Mouse (Mus musculus): ENCODE results near the gene Mgl2.
"Not testable (repeated sequence)": the region's sequence is repeated elsewhere in the genome, so short reads cannot be mapped to it uniquely, and the experiment has no call there.

The Mgl2 gene

DNA sequence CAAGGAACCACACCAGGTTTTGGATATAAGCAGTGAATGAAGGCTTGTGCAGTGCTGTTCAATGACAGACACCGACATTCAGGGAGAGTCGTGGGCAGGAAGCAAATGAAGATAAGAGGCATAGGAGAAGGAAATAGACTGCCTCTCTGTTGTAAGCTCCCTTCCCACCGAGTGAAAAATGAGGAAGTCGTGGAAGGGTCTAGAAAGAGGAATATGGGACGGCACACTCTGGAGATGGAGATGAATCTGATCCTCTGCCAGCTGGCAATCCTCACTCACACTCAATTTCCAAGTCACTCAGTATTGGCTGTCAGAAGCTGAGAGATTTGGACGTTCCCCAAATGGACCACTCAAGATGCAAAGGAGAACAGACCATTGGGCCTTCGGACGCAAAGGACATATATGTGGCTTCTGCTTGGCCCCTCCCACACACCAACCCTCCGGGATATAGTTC lies at the start of gene Mgl2:
Mgl2 (plus strand) TSS at position 404 of the 454 bp plus-strand sequence.
- ATAC-seq (ENCODE audit: insufficient number of reproducible peaks, low FRiP score, low TSS enrichment): no peak

DNA sequence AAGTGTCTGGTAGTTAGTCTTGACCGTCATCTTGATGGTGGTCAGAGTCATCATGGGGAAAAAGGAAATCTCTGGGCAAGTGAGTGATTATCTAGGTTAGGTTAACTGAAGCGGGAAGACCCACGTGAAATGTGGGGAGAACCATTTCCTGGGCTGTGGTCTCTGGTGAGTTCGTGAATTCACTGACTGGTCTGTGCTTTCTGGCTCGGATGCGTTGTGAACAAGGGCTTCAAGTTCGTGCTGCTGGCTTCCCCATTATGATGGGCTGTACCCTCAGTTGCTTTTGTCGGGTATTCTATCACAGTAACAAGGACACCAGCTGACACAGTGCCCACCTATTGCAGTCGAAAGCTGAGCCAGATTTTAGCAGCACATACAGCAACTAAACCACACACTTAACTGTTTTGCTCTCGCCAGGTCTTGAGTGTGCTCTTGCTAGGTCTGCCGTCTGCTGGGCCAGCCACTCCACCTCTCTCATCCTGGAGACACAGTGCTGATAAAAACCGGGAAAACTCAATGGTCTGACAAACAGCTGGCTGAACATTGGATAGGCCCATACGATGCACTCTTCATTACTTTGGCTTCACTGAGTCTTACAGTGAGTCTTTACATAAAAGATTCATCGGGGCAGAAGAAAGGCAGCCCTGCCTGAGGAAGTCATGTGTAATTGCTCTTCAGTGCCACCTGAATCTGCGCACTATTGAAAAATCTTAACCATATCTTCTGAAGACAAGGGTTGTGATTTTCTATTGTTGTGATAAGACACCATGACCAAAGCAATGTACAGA lies 49.1 kb upstream of the Mgl2 start:
- ATAC-seq (ENCODE audit: insufficient number of reproducible peaks, low FRiP score, low TSS enrichment): no peak

DNA sequence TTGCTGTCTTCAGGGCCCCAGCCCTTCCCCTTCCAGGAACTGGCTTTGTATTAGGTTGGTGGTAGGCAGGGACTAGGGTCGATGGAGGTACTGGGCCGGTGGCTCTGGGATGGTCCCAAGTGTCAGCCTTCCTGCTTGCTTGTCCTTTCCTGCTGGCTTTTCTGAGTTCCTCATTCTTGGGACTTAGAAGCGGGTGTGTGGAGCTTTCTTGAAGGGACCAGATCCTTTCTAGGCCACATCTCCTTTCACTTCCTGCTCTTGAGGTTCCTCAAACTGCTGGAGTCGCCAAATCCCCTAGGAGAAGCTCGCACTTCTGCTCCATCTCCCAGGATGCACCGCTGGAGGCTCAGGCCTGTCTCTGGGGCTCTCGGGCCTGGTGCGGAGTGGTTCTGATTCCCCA lies 45.6 kb upstream of the Mgl2 start:
- no peak for ATAC-seq (ENCODE audit: insufficient number of reproducible peaks, low FRiP score, low TSS enrichment)

DNA sequence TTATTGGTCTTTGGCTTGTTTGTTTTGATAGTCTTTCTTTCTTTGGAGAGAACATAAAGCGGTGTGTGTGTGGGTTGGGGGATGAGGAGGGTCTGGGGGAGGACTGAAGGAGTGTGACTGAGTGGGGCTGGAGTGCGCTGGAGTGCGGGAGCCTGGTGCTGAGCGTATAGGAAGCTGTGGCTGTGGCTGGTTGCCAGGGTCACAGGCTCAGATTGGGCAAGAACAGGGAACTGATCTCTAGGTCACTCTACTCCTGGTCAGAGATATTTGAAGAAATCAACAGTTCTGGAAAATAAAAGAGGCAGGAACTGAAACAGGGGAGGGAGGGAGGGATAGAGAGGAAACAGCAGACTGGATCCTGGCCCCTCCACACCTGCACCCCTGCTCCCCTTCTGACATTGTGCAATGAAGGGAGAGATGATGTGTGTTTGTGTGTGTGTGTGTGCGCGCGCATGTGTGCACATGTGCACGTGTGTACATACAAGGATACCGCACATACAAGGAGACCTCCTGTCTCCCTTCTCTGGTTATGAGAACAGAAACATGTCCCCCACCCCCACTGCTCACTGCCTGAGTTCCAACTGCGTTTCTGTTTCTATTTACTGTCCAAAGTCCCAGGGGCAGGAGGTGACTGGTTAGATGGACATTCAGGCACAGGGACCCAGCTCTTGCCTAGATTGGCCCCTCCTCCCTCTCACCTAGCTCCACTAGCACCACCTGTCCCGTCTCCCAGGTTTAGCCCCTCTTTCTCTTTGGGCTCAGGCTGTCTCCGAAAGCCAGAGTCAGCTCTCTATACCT lies 37.9 kb upstream of the Mgl2 start, which contains the start of gene Asgr2:
Asgr2 (plus strand) TSS at position 659 of the 798 bp plus-strand sequence.
- ATAC-seq (ENCODE audit: insufficient number of reproducible peaks, low FRiP score, low TSS enrichment): no peak

DNA sequence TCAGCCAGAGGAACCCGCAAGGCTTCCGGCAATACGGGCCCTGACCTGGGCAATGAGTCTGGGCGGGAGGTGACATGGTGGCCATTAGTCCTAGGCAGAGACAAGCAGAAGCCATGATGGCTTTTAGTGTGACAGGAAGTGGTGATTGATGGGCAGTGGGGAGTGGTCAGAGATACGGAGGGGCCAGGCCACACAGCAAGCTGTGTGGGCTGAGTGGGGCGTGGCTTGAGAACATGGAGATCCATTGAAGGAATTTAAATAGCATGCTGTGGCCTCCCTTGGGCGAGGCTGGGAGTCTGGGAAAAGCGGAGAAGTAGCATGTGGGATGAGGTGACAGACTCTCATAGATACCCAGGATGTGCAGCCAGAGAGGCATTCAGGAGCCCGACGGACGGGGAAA lies 32.7 kb upstream of the Mgl2 start:
- no peak for ATAC-seq (ENCODE audit: insufficient number of reproducible peaks, low FRiP score, low TSS enrichment)

DNA sequence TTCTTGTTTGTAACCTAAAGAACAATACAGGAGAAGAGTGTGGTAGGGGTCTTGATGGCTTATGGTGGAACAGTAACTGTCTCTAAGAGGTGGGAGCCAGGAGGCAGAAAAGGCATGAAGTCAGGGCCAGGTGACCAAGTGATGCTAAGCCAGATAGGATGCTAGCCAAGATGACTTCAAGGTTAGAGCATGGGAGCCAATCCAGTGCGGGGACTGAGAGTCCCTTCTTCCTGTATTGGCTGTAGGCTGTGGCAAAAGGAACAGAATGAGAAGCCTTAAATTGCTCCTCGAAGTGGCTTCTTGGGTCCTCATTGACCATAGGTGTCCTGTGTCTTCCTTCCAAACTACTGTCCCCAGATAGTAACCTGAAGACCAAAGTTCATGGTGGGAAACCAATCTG lies 31.0 kb upstream of the Mgl2 start:
- ATAC-seq (ENCODE audit: insufficient number of reproducible peaks, low FRiP score, low TSS enrichment): no peak

DNA sequence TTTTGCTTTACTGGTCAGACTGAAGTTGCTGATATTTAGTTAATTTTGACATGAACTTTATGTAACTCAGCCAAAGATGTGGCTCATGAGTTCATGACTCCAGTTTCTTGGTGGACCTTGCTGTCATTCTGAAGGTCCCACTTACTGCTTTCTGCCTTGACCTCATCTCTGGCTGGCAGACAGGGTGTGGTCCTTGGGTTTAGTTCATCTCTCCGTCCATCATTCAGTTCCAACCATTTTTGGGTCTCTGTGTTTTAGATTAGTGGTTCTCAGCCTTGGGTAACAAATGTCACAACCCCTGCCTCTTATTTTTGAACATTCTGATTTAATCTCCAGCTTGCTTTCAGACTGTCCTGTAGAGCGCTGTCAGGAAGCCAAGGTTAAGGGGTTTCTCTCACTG lies 30.3 kb upstream of the Mgl2 start:
- no peak for ATAC-seq (ENCODE audit: insufficient number of reproducible peaks, low FRiP score, low TSS enrichment)

DNA sequence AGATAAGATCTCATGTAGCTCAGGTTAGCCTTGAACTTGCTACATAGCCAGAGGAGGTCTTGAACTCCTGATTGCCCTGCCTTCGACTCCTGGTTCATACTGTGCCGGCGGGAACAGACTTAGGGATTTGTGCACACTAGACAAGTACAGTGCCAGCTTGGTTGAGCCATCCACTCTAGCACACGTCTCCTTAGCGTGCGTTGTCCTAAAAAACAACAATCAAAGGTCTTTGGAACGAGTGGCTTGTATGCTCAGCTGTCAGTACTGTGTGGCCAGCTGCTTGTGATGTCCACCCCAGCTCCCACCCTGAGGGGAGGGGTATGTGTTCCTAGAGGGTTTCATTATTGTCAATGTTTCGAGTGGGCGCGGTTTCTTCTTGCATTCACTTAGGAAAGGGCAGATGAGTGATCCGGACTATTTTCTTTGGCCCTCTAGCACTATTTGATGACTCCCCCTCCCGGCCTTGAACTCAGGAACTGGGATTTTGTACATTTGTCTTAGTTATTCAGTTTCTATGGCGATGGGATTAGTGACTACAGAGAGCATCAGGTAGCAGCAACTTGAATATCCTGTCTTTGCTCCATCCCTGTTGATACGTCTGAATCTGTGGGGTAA lies 26.3 kb upstream of the Mgl2 start:
- ATAC-seq (ENCODE audit: insufficient number of reproducible peaks, low FRiP score, low TSS enrichment): no peak

DNA sequence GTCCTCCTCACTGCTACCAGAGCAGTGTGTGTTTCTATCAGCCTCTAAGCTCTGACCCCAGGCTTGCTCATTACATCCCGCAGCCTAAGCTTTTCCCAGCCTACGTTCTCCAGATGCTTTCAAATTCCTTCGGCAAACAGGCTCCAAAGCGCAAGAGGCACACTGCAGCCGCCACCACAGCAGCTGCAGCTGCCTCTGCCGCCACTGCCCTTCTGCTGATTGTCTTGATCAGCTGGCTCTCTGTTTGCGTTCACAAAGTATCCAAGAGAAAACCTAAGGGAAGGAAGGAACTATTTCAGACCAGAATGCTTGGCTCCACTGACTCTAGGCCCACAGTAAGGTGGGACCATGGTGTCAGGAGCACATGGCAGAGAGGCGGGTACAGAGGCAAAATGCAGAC lies 23.0 kb upstream of the Mgl2 start:
- ATAC-seq (ENCODE audit: insufficient number of reproducible peaks, low FRiP score, low TSS enrichment): no peak

DNA sequence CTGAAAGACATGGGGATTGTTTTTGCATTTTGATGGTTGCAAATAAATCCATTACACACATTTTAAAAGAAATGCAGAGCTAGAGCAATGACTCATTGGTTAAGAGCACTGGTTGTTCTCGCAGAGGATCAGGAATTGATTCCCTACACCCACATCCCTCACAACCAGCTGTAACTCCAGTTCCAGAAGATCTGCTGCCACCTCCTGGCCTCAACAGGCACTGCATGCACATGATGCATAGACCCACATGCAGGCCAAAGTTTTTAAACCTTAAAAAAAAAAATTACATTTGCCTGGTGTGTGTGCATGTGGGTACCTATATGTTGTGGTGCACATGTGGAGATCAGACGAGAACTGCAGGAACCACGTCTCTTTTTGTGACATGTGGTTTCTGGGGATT lies 20.0 kb upstream of the Mgl2 start:
- ATAC-seq (ENCODE audit: insufficient number of reproducible peaks, low FRiP score, low TSS enrichment): no peak

DNA sequence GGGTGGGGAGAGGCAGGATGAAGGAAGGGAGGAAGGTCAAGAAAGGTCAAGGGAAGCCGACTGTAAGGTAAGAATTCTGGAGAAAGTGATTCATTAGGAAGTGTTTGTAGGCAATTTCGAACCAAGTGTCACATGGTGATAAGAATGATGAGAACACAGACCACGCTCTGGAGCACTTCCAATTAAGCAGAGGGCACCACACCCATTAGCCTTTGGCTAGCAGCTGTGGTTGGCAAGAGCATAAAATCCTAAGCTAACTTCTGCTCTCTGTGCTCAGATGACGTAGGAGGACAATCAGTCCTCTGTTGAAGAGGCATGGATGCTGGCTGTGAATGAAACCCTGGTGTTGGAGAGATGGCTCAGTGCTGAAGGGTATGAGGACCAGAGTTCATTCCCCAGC lies 15.6 kb upstream of the Mgl2 start:
- no peak for ATAC-seq (ENCODE audit: insufficient number of reproducible peaks, low FRiP score, low TSS enrichment)

DNA sequence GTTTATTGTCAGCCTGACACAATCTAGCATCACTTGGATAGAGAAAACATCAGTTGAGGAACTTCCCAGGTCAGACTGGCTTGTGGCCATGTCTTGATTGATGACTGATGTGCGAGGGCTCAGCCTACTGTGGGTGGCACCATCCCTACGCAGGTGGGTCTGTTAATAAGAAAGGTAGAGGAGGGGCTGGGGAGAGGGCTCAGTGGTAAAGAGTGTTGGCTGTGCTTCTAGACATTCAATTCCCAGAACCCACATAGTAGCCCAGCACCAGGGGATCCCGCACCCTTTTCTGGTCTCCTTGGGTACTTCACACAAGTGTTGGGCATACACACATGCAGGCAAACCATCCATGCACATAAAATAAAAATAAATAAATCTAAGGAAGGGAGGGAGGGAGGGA lies 14.2 kb upstream of the Mgl2 start:
- ATAC-seq (ENCODE audit: insufficient number of reproducible peaks, low FRiP score, low TSS enrichment): no peak

DNA sequence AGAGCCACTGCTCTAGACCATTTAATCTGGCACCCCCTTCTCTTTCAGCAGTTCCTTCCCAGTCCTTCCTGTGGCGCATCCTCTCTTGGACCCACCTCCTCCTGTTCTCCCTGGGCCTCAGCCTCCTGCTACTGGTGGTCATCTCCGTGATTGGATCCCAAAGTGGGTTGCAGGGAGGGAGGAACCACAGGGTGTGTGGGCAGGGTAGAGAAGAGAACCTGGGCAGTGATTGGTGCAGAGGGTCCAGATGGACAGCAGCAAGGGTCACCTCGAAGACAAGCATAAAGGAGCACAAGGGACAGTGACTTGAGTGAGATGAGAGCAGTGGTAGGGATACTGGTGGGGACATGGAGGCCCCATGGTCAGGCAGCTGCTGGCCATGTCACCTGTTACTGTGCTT lies 4.9 kb downstream of the Mgl2 start:
- ATAC-seq (ENCODE audit: insufficient number of reproducible peaks, low FRiP score, low TSS enrichment): not testable (repeated sequence)

DNA sequence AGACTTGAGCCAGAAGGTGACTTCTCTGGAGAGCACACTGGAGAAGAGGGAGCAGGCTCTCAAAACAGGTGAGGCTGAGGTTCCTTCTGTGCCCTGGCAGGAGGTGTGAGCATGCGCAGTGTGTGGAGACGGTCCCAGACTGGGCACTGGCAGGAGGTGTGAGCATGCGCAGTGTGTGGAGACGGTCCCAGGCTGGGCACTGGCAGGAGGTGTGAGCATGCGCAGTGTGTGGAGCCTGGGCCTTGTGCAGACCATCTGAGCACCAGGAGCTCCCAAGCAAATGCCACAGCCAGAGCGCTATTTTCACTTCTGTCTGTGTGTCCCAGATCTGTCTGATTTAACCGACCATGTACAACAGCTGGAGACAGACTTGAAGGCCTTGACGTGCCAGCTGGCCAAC lies 5.8 kb downstream of the Mgl2 start:
- ATAC-seq (ENCODE audit: insufficient number of reproducible peaks, low FRiP score, low TSS enrichment): not testable (repeated sequence)

DNA sequence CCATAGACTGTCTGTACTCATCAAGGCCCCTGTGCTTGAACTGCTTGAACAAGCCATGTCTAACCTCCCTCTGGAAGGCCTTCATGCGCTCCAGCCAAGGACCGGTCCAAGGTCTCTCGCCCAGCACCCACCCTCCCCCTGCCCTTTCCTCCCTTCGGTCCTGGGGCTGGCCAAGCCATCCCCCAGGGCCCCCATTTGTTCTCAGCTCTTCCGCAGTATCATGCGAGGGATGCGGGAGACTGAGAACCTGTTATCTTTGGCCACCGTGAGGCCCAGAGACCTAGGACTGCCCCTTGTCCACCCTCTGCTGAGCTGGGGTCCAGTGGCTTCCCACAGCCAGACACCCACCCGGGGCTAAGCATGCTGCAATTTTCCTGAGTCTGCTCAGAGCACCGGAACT lies 9.0 kb downstream of the Mgl2 start:
- ATAC-seq (ENCODE audit: insufficient number of reproducible peaks, low FRiP score, low TSS enrichment): no peak

DNA sequence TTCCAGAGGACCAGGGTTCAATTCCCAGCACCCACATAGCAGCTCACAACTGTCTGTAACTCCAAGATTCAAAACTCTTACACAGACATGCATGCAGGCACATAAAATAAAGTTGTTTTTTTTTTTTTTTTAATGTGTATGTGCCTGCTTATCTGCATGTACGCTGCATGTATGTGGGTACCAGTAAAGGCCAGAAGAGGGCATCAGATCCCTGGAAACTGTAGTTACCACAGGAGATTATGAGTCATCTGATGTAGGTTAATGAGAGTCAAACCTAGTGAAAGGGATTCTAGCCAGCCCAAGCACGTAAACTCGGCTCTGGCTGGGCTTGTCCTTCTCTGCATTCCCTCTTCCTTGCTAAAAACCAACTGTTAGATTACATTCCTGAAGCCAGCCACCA lies 20.9 kb downstream of the Mgl2 start:
- ATAC-seq (ENCODE audit: insufficient number of reproducible peaks, low FRiP score, low TSS enrichment): no peak

DNA sequence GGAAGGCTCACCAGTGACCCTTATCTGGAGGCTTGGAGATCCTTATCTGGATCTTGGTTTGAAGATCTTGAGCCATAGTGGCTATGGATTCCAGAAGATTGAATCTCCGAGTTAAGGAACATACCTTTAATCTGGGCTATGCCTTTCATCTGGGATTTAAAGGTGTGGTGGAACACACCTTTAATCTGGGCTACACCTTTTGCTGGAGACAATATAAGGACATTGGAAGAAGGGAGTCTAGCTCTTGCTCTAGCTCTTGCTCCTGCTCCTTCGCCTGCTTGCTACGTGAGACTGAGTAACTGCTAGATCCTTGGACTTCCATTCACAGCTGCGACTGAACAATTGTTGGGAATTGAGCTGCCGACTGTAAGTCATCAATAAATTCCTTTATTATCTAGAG lies 25.8 kb downstream of the Mgl2 start, which contains the start of gene Clec10a:
Clec10a (plus strand) TSS at position 301 of the 400 bp plus-strand sequence.
- ATAC-seq (ENCODE audit: insufficient number of reproducible peaks, low FRiP score, low TSS enrichment): not testable (repeated sequence)

DNA sequence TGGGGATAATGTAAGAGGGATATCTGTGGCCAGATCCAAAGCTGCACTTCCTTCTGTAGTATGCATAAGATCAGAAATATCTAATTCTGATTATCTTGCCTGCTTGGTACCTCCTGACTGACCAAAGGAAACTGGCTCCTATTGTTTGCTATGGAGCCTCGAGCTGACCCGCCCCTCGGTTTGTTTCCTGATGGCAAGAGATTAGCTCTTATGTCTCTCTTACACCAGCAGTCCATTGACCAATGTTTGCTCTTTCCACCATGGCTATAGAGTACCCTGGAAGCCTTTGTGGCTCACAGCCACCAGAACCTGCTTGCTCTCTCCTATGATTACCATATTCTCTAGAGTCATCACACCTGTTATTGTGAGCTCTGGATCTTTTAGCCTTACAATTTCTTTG lies 32.2 kb downstream of the Mgl2 start:
- ATAC-seq (ENCODE audit: insufficient number of reproducible peaks, low FRiP score, low TSS enrichment): no peak

DNA sequence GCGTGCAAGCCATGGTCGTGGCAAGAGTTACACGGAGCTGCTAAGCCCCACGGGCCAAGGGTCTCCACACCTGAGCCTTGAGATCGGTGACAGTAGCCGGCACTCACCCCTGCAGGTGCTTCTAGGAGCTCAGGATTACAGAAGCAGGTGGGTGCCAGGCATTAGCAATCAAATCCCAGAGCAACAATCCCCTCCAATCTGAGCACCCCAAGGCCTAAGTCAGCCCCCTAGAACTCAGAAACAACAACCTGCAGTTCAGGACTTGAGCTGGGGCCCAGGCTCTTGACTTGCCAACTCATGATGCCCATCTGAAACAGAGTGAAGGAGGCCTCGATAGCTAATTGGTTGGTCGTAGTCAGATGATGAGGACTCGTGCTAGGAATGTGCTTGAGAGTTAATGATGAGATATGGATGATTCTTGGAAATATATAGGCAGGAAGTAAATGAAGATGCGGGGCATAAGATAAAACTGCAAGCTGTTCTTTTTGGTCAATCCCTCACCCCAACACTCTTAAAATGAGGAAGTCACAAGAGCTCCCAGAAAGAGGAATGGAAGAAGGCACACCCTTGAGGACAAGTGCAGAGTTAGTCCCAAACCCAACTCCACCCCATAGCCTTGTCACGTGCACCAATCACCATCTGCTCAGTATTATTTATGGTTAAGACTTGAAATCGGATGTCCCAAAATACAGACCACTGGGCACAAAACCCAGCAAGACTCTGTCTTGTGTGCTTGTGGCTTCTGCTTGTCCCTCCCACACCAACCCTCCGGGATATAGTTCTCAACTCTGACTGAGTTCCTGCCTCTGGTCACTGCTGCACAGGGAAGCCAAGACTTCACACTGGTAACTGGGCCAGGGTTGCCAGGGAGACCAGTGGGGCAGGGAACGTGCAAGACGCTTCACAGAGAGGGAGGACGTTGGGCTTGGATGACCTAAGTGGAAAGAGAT lies 36.1 kb downstream of the Mgl2 start:
- ATAC-seq (ENCODE audit: insufficient number of reproducible peaks, low FRiP score, low TSS enrichment): no peak

DNA sequence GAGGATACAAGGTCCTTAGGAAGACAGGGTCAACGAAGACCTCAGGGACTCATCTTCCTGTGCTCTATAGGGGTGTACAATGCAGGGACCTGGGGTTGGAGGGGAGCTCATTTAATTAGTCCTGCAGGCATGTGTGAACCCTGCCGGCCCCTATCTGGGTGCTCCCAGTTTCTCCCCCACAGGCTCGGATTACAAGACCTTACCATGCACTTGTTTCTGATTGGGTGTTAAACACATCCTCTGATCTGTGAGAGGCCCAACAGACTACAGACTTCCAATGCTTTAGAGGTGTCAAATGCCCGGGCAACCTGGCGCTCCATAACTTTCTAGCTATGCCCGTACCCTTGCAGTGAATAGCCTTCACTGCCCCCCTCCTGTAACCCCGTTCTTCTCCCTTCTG lies 38.0 kb downstream of the Mgl2 start:
- ATAC-seq (ENCODE audit: insufficient number of reproducible peaks, low FRiP score, low TSS enrichment): no peak
